Mouse (Mus musculus) bone marrow, adult 2 months (tissue): ENCODE measurements around the gene Slc30a3. TPM values are rescaled to one million over a fixed set of nuclear protein-coding genes. Genes with fewer than 3 reads are reported as not detected.

Source experiments
- H3K27ac ChIP-seq: fragments of 200-500 bp; 2 replicates; pipeline ENCODE4 v1.5.1; 2012; ENCODE audit warnings: low read depth, mild to moderate bottlenecking, control low read depth, inconsistent platforms, low read length; ENCODE audit not compliant: control insufficient read depth, poor library complexity, insufficient read depth
- H3K4me1 ChIP-seq: fragments of 200-500 bp; 2 replicates; pipeline ENCODE4 v1.6.1; 2011; ENCODE audit warnings: low read length; ENCODE audit not compliant: control insufficient read depth, insufficient read depth
- H3K4me3 ChIP-seq: fragments of 200-500 bp; replicated peaks from 2 replicates; pipeline ENCODE3; 2011; ENCODE audit warnings: mild to moderate bottlenecking, low read depth, low read length, control low read depth; ENCODE audit not compliant: control insufficient read depth
- CTCF ChIP-seq: fragments of 200-500 bp; IDR thresholded peaks from 2 replicates; pipeline ENCODE4 v1.5.1; 2011; ENCODE audit warnings: low read length, control low read depth; ENCODE audit not compliant: control insufficient read depth, insufficient read depth
- POLR2A ChIP-seq: fragments of 200-500 bp; IDR thresholded peaks from 2 replicates; pipeline ENCODE4 v1.6.1; 2011; ENCODE audit warnings: low read depth, mild to moderate bottlenecking, control low read depth, low read length, borderline replicate concordance; ENCODE audit not compliant: control insufficient read depth
- whole genome bisulfite sequencing: fragments of 180-500 bp; shearing (Covaris S2); methylation state at CpG from one replicate; pipeline ENCODE4 v1.1.7; 2018; 5-methylcytosine and 5-hydroxymethylcytosine counted together
- polyA plus RNA-seq: library from polyadenylated mRNA; stranded (reverse); fragments of >200 nt; gene quantifications from 2 replicates; pipeline ENCODE4 v1.2.4, GENCODE M21; 2011; ENCODE audit warnings: low replicate concordance; ENCODE audit not compliant: missing spikeins, insufficient read depth, insufficient read length

Gene Slc30a3
- polyA plus RNA-seq, 1 experiment, result not detected

- no peak for TF ChIP-seq CTCF
- TF ChIP-seq POLR2A, result no peak
- WGBS, result 4% methylated on average over 33 of the region's 33 CpGs
Measured at GRCm38 (mm10) chr5:31136730-31137424, 28.8 kb upstream of the Slc30a3 start.

GRCm38 (mm10) chr5:31126050-31126449 lies 18.0 kb upstream of the Slc30a3 start:
- TF ChIP-seq POLR2A (no peak), CTCF (no peak)
- 39% methylated on average over 5 of the region's 5 CpGs for WGBS
- H3K4me3 ChIP-seq, result no peak overlapping the region

More at GRCm38 (mm10) chr5:31136730-31137424, 28.8 kb upstream of the Slc30a3 start:
- Histone ChIP-seq H3K27ac (no peak overlapping the region; the same call in 1 of the 2 replicates), H3K4me1 (no peaks in the 10 kb centered on the region; the same call in 1 of the 2 replicates), H3K4me3 (no peak overlapping the region)

GRCm38 (mm10) chr5:31123481-31123880 lies 15.4 kb upstream of the Slc30a3 start:
- no peak overlapping the region for H3K4me3 ChIP-seq
- no peaks in the 10 kb centered on the region for H3K4me1 ChIP-seq
- TF ChIP-seq CTCF (no peak), POLR2A (no peak)
- no peak overlapping the region for H3K27ac ChIP-seq
- 54% methylated on average over 2 of the region's 2 CpGs for WGBS

More at GRCm38 (mm10) chr5:31126050-31126449, 18.0 kb upstream of the Slc30a3 start:
- Histone ChIP-seq H3K27ac (no peak overlapping the region), H3K4me1 (no peaks in the 10 kb centered on the region)

GRCm38 (mm10) chr5:31121111-31121510 lies 13.1 kb upstream of the Slc30a3 start:
- Histone ChIP-seq H3K27ac (no peak overlapping the region), H3K4me1 (no peaks in the 10 kb centered on the region), H3K4me3 (no peak overlapping the region)
- WGBS, result 43% methylated on average over 8 of the region's 8 CpGs
- TF ChIP-seq CTCF (no peak), POLR2A (no peak)

- Histone ChIP-seq H3K27ac (no peak overlapping the region), H3K4me1 (no peaks in the 10 kb centered on the region), H3K4me3 (no peak overlapping the region)
- 29% methylated on average over 10 of the region's 10 CpGs for WGBS
- TF ChIP-seq CTCF (no peak), POLR2A (no peak)
Measured at GRCm38 (mm10) chr5:31116912-31117311, 8.9 kb upstream of the Slc30a3 start.

GRCm38 (mm10) chr5:31116354-31116753 lies 8.3 kb upstream of the Slc30a3 start, which contains the start of gene Trim54:
TSS of gene Trim54 (plus strand) at chr5:31116712.
- no peaks in the 10 kb centered on the region for H3K4me1 ChIP-seq
- H3K4me3 ChIP-seq, result no peak within 1 kb of the TSS
- WGBS, result 32% methylated on average over 3 of the region's 3 CpGs
- no peak for TF ChIP-seq CTCF
- H3K27ac ChIP-seq, result no peak within 1 kb of the TSS

GRCm38 (mm10) chr5:31110781-31111180 lies 2.7 kb upstream of the Slc30a3 start:
- 21% methylated on average over 7 of the region's 7 CpGs for WGBS
- Histone ChIP-seq H3K4me3 (no peak overlapping the region), H3K4me1 (no peaks in the 10 kb centered on the region), H3K27ac (no peak overlapping the region)
- TF ChIP-seq CTCF (no peak), POLR2A (no peak)

GRCm38 (mm10) chr5:31105814-31106335 lies 2.2 kb downstream of the Slc30a3 start, which contains the start of gene Dnajc5g:
TSS of gene Dnajc5g (plus strand) at chr5:31106285.
- Histone ChIP-seq H3K27ac (no peak within 1 kb of the TSS), H3K4me3 (no peak within 1 kb of the TSS), H3K4me1 (no peaks in the 10 kb centered on the region)
- WGBS, result 46% methylated on average over 9 of the region's 9 CpGs
- TF ChIP-seq POLR2A (no peak), CTCF (no peak)
